Mouse (Mus musculus): Measurements from ENCODE around the gene Nosip.

DNA sequence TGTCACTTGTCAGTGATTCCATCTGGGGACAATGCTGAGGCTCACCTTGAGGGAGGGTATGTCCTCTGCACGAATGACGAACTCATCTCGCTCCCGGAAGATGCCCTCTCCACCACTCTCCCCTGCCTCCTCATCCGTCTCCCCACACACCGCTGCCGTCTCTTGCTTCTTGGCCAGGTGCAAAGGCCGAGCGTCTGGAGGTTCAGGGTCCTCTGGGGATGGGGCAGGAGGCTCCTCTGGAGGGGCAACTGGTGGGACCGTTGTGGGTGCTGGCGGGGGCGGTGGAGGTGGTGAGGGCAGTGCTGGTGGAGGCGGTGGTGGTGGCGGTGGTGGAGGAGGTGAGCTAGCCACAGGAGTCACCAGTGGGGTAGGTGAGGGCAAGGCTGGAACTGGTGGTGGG is 18.9 kb upstream of the Nosip start:
- TF ChIP-seq POLR2A (IDR thresholded peaks at IDR 0.05; ENCODE audit: low read depth, low read length), result no peak
- TF ChIP-seq CTCF (conservative IDR thresholded peaks at IDR 0.05; ENCODE audit: insufficient read depth, insufficient read length, low read depth, low read length), result no peak
